Mouse (Mus musculus): ENCODE data around the gene G430095P16Rik.

G430095P16Rik gene

GRCm38 (mm10) chr8:84722850-84723570 lies at the start of gene G430095P16Rik:
TSS of gene G430095P16Rik (plus strand) at chr8:84723007.
- DNase-seq (ENCODE audit: low read depth in 1 of 2, low spot score in 2 of 2) = peak in 1 of 2 experiments; percentile 66

DNA sequence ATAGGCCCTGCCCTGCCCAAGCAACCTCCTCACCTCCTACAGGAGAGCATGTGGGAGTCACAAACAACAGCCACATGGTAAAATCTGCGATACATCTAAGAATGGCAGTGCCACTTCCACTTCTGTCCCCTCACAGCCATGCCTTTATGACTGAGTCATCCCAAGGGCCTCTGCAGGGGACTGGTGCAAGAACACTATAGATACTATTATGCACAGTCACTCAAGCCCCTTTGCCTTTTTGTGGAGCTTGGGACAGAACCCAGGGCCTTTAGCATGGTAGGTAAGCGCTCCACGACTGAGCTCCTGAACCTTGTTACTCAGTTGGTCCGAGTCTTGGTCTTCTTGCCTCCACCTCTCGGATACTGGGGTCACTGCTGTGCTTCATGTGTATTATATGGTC lies 45.5 kb upstream of the G430095P16Rik start:
- DNase-seq (ENCODE audit: low read depth in 1 of 2, low spot score in 2 of 2) = no peak

- DNase-seq (ENCODE audit: low read depth in 1 of 2, low spot score in 2 of 2) = no peak
Observed at GRCm38 (mm10) chr8:84681476-84681875, 41.3 kb upstream of the G430095P16Rik start.

GRCm38 (mm10) chr8:84682257-84682656 lies 40.5 kb upstream of the G430095P16Rik start:
- DNase-seq (ENCODE audit: low read depth in 1 of 2, low spot score in 2 of 2) = no peak

DNA sequence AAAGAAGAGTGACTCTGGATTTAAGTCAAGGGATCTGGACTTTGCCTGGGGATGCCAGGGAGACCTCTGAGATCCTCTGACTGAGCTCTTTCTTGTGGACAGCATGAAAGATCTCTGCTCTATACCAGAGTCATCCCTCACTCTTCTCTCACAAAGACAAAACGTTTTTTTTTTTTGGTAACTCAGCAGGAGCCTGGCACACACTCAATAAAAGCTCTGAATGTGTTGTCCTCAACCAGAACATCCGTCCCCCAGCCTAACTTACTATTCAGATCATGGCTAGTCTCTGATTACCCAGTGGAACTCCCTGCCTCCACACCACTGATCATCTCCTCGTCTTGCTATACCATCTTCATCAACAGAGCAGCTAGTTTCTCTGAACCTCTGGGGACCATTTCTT lies 38.3 kb upstream of the G430095P16Rik start:
- no peak for DNase-seq (ENCODE audit: low read depth in 1 of 2, low spot score in 2 of 2)

DNA sequence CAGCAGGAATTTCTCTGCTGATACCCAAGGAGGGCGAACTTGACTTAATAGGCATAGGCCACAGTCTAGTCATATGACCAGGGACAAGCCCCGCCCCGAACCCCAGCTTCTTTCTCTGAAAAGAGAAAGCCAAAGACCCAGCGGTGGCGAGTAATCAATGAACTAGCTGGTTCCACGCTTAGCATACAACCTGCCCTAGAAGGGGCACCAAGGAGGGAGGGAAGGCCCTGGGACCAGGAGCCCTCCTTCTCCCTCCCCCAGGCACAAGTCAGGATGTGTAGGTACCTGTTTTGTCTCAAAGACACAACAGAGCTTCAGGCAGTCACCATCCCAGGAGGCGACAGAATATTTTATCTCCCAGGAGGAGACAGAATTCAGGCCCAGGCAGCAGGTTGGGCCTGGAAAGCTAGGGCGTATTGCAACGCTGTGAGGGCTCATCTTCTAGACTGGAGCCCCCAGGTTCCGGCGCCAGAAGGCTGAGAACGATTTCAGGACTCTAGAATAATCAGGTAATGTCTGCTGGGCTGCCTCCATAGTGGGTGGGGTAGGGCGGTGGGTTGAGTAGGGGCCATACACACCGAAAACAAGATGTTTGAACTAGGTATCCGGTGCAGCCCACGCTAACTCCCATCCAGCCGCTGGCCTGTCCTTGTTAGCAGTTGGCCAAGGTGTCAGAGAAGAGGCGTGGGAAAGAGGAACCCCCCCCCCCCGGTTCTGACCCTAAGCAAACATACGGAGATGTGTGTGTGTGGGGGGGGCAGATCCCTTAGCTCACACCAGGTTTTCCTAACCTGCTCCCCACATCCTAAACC lies 36.4 kb upstream of the G430095P16Rik start, which contains the start of gene Trmt1:
Gene Trmt1, plus strand, starts transcription at position 117 of the 812 bp plus-strand sequence.
- DNase-seq (ENCODE audit: low read depth in 1 of 2, low spot score in 2 of 2) = no peak

DNA sequence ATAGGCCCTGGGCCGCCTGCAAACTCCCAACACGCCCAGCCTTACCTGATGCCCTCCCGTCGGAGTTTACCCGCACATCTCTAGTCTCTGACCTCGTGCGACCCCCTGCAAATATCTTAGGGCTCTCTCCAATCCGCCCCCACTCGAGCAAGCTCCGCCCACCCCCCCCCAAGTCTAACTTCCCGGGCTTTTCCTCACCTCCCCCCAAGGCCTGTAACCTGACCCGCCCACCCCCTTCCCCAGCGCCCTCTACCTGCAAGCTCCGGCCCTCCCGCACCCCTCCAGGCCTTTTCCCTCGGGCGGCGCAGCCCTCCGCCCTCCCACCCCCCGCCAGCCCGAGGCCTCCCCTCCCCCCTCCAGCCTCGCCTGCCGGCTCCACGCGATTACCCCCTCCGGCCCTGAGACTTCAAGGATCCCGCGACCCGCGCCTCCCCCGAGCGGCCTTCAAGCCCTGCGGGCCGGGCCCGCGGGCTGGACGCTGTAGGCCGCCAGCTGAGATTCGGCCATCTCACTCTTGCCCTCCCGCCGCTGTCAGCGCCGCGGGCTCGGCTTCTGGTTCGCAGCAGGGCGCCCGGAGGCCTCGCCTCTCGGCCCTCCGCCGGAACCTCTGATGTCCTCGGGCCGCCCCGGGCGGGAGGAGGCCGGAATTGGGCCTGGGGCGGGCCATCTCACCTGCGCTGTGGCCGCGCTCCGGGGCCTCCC lies 35.7 kb upstream of the G430095P16Rik start:
- no peak for DNase-seq (ENCODE audit: low read depth in 1 of 2, low spot score in 2 of 2)

DNA sequence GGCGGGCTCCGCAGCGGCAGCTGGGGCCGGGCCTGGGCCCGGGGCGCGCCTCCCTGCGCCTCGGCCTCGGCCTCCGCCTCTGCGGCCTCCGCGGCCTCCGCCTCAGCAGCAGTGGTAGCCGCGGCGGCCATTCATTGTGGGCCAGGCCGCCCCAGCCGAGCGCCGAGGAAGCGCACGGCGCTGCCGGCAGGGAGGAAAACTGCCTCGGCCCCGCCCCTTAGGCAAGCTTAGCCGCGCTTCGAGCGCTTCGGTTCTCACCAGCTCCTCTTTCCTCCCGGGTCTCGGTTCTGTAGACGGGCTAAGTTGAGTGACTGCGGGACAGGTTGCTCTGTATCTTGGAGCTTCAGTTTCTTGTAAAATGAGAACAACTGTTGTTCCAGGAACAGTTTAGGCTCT lies 35.1 kb upstream of the G430095P16Rik start, which contains the start of gene Nacc1:
Gene Nacc1, minus strand, starts transcription at position 158 of the 396 bp plus-strand sequence.
- peak; percentile 56 to 78 for DNase-seq (ENCODE audit: low read depth in 1 of 2, low spot score in 2 of 2)

DNA sequence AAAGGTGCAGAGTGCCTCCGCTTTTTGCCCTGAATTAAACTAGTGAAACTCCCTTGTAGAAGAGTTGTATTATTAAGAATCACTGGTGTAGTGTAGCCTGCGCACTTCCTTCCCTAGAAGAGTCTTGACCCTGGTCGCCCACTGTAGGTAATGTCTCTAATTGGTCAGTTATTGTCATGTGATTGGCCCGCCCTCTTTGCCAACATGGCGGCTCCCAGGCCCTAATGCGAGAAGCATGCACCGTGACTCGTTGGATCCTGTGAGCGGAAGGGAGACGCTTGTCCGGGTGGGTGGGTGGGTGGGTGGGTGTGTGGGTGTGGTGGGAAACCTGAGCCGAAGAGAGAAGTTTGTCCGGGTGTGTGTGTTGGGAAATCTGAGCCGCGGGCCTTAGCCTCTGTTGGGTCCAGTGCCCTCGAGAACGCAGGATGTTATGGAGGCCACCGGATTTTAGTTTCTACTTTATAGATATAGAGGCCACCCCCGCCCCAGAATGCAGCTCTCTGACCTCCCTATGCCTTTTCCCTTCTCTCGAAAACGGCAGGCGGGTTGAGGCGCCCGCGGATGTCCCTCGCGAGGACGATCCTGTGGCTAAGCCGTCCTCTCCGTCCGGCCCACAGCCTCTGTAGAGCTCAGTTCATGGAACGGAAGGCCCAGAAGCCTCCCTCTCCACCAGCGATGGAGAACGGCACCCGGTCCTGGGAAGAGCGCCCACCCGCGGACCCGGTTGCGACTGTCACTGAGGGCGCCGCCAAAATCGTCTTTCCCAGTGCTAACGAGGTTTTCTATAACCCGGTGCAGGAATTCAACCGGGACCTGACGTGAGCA lies 33.5 kb upstream of the G430095P16Rik start:
- peak in 1 of 2 experiments; percentile 73 for DNase-seq (ENCODE audit: low read depth in 1 of 2, low spot score in 2 of 2)

GRCm38 (mm10) chr8:84693332-84693731 lies 29.5 kb upstream of the G430095P16Rik start:
- no peak for DNase-seq (ENCODE audit: low read depth in 1 of 2, low spot score in 2 of 2)

GRCm38 (mm10) chr8:84695140-84695539 lies 27.7 kb upstream of the G430095P16Rik start:
- no peak for DNase-seq (ENCODE audit: low read depth in 1 of 2, low spot score in 2 of 2)

DNA sequence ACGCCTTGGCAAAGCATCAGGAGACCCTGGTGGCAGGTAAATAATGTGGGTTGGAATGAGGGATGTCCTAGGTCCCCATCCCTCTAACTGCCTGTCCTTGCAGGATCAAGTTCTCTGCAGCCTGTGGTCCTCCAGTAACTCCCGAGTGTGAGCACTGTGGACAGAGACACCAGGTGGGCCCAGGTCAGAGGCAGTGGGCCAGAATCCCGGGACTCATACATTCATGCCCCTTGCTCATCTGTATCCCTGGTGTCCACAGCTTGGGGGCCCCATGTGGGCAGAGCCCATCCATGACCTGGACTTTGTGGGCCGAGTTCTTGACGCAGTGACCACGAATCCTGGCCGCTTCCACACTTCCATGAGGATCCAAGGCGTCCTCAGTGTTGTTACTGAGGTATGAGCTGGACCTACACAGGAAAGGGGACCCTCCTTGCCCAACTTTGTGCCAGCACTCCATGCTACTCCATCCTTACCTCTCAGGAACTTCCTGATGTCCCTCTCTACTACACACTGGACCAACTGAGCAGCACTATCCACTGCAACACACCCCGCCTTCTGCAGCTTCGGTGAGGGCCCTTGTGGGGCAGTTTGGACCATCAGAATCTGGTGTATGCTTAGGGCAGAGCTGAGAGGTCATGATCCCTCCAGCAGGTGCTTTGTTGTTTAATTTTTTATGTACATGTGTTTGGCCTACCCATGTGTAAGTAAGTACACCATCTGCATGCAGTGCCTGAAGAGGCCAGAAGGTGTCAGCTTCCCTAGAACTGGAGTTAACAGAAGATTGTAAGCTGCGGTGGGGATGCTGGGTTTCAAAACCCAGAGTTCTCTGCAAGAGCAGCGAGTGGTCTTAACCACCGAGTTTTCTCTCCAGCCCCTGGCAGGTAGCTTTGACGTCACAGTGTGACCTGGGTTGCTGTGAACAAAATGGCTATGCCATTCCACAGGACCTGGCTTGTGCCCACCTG lies 25.4 kb upstream of the G430095P16Rik start:
- DNase-seq (ENCODE audit: low read depth in 1 of 2, low spot score in 2 of 2) = peak in 1 of 2 experiments; percentile 49

- DNase-seq (ENCODE audit: low read depth in 1 of 2, low spot score in 2 of 2) = no peak
Observed at GRCm38 (mm10) chr8:84698288-84698687, 24.5 kb upstream of the G430095P16Rik start.

DNA sequence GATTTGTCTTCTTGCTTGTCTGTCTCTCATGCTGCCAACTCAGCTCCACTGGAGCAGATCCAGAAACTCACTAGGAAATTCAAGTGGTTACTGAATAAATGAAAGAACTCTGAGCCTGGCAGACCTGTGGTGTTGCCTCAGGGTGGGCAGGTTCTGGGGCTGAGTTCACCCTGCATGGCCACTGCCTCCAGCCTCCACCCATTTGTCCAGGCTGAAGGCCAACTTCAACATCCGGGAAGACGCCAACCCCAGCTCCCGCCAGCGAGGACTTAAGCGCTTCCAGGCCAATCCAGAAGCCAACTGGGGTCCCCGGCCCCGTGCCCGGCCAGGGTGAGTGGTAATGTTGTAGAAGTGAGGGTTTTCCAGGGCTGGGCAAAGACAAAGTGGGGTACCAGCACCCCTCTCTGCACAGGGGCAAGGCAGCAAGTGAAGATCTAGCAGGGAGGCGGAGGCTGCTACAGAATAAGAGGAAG lies 23.8 kb upstream of the G430095P16Rik start:
- DNase-seq (ENCODE audit: low read depth in 1 of 2, low spot score in 2 of 2) = no peak

GRCm38 (mm10) chr8:84699861-84700322 lies 22.9 kb upstream of the G430095P16Rik start:
- no peak for DNase-seq (ENCODE audit: low read depth in 1 of 2, low spot score in 2 of 2)

GRCm38 (mm10) chr8:84700526-84700925 lies 22.3 kb upstream of the G430095P16Rik start:
- DNase-seq (ENCODE audit: low read depth in 1 of 2, low spot score in 2 of 2) = no peak

- peak in 1 of 2 experiments; percentile 65 for DNase-seq (ENCODE audit: low read depth in 1 of 2, low spot score in 2 of 2)
Observed at GRCm38 (mm10) chr8:84700941-84701911, 21.6 kb upstream of the G430095P16Rik start, which contains the start of gene Lyl1. TSS of gene Lyl1 (plus strand) at chr8:84701457.

GRCm38 (mm10) chr8:84702561-84702960 lies 20.2 kb upstream of the G430095P16Rik start:
- DNase-seq (ENCODE audit: low read depth in 1 of 2, low spot score in 2 of 2) = no peak

Measured in monocyte, adult 2 months (primary cell).